Mouse (Mus musculus) heart, postnatal 36 days (tissue): ENCODE data around the gene Rfx7. TPM values are rescaled to one million over a fixed set of nuclear protein-coding genes. Genes with fewer than 3 reads are reported as not detected.
"Not testable (repeated sequence)": the region's sequence is repeated elsewhere in the genome, so short reads cannot be mapped to it uniquely, and the experiment has no call there.

ENCODE experiments used
- DNase-seq, 2 experiments: peaks; one replicate each; pipeline ENCODE4 v3.0.0; 2021 to 2022
- intact Hi-C: fragments of 180-260 bp; cut with DNase I; formaldehyde crosslinking; loops from one replicate; pipeline ENCODE4 v1.15.1; 2025
- microRNA-seq, 2 experiments: library from miRNA; unstranded; fragments of <30 nt; microRNA quantifications; one replicate each; pipeline ENCODE4 v1.2.0; 2021; ENCODE audit warnings: borderline number of aligned reads in 2 of 2
- total RNA-seq, 2 experiments: library from RNA; stranded (reverse); gene quantifications; 2 replicates each; pipeline ENCODE4 v1.2.3; 2021

Rfx7 gene
- total RNA-seq, 2 experiments from 2014 or later = 8.5 to 9.4 TPM

GRCm38 (mm10) chr9:72661561-72661894 lies 129.5 kb downstream of the Rfx7 start:
- intact Hi-C loops = loop anchor here (5.0 kb wide), 1 partner anchor 129 kb away; the partner anchor contains the start of gene Rfx7
- no peak for DNase-seq

GRCm38 (mm10) chr9:72661895-72662661 lies 130.0 kb downstream of the Rfx7 start, which contains the start of gene Nedd4:
Gene Nedd4 (plus strand): TSS chr9:72662346.
- intact Hi-C loops = loop anchor here (1.0 to 5.0 kb wide), 2 partner anchors 21 to 130 kb away; partner anchors contain the start of gene Rfx7
- peak; percentile 96 to 98 for DNase-seq

GRCm38 (mm10) chr9:72662691-72663533 lies 130.9 kb downstream of the Rfx7 start:
- intact Hi-C loops = loop anchor here (1.0 to 5.0 kb wide), 2 partner anchors 22 to 131 kb away; partner anchors contain the start of gene Rfx7
- DNase-seq = peak; percentile 79 to 81

- DNase-seq = no peak
- intact Hi-C loops = loop anchor here (5.0 kb wide), 1 partner anchor 131 kb away; the partner anchor contains the start of gene Rfx7
Observed at GRCm38 (mm10) chr9:72663534-72663918, 131.5 kb downstream of the Rfx7 start.

- intact Hi-C loops = loop anchor here (1.0 to 5.0 kb wide), 2 partner anchors 24 to 132 kb away; partner anchors contain the start of gene Rfx7
- peak in 1 of 2 experiments; percentile 39 for DNase-seq
Observed at GRCm38 (mm10) chr9:72664409-72665351, 132.6 kb downstream of the Rfx7 start.

- intact Hi-C loops = loop anchor here (1.0 kb wide), 1 partner anchor 25 kb away; no protein-coding TSS in a partner anchor
- no peak for DNase-seq
Observed at GRCm38 (mm10) chr9:72665517-72665916, 133.5 kb downstream of the Rfx7 start.

GRCm38 (mm10) chr9:72666352-72667021 lies 134.4 kb downstream of the Rfx7 start:
- DNase-seq, intact Hi-C loops: not testable (repeated sequence)

GRCm38 (mm10) chr9:72667126-72667525 lies 135.1 kb downstream of the Rfx7 start:
- intact Hi-C loops = no loop called here

GRCm38 (mm10) chr9:72669383-72669782 lies 137.3 kb downstream of the Rfx7 start:
- intact Hi-C loops = no loop called here
- DNase-seq = no peak

More at GRCm38 (mm10) chr9:72667126-72667525, 135.1 kb downstream of the Rfx7 start:
- no peak for DNase-seq

GRCm38 (mm10) chr9:72672361-72672760 lies 140.3 kb downstream of the Rfx7 start:
- intact Hi-C loops = loop anchor here (1.0 kb wide), 1 partner anchor 37 kb away; no protein-coding TSS in a partner anchor
- DNase-seq = peak; percentile 81 to 91

Small RNAs within 50 kb of the gene (microRNA-seq; reads per million reads assigned to microRNA genes)
- 0 reads per million in 2 experiments for gene Gm28010

Other genes starting within 250 kb of the Rfx7 start
- under 1 TPM; 0.14 to 0.30 TPM for gene Mns1, start 94.2 kb upstream of the Rfx7 start, total RNA-seq
- gene Tex9, start 40.0 kb upstream of the Rfx7 start, total RNA-seq = 1 to 10 TPM in 1 of 2 experiments, under 1 TPM in 1; 0.98 to 2.1 TPM
- gene Nedd4, start 130.1 kb downstream of the Rfx7 start, total RNA-seq = 100 to 1,000 TPM; 366 to 383 TPM